Mouse (Mus musculus): ENCODE measurements around the gene Rasgrp1. TPM values are rescaled to one million over a fixed set of nuclear protein-coding genes. Genes with fewer than 3 reads are reported as not detected.

Gene Rasgrp1
- polyA plus RNA-seq, 1 experiment from 2014 or later = 0.55 TPM

GRCm38 (mm10) chr2:117321231-117321630 lies 21.6 kb downstream of the Rasgrp1 start:
- Histone ChIP-seq H3K4me3 (no peak overlapping the region), H3K9me3 (peaks cover 5% of the 10 kb centered on the region; the same call in 1 of the 2 replicates), H3K27me3 (replicated peaks; ENCODE audit: low read depth, poor library complexity, severe bottlenecking) (no peaks in the 10 kb centered on the region), H3K4me1 (no peaks in the 10 kb centered on the region), H3K27ac (replicated peaks) (no peak overlapping the region), H3K36me3 (replicated peaks) (no peaks in the 10 kb centered on the region)
- 81% methylated on average over 3 of the region's 3 CpGs for WGBS
- DNase-seq (ENCODE audit: low spot score) = no peak

- H3K27me3 ChIP-seq (replicated peaks; ENCODE audit: low read depth, poor library complexity, severe bottlenecking) = no peaks in the 10 kb centered on the region
- peaks cover 7% of the 10 kb centered on the region; the same call in 1 of the 2 replicates for H3K9me3 ChIP-seq
- WGBS = 84% methylated on average over 3 of the region's 3 CpGs
- H3K4me3 ChIP-seq = no peak overlapping the region
- no peaks in the 10 kb centered on the region for H3K4me1 ChIP-seq
- H3K27ac ChIP-seq (replicated peaks) = no peak overlapping the region
- no peaks in the 10 kb centered on the region for H3K36me3 ChIP-seq (replicated peaks)
- DNase-seq (ENCODE audit: low spot score) = no peak
These were observed 23.8 kb downstream of the Rasgrp1 start for GRCm38 (mm10) chr2:117318991-117319390.

GRCm38 (mm10) chr2:117313586-117314235 lies 29.1 kb downstream of the Rasgrp1 start:
- 93% methylated on average over 5 of the region's 5 CpGs for WGBS
- no peaks in the 10 kb centered on the region for H3K27me3 ChIP-seq (replicated peaks; ENCODE audit: low read depth, poor library complexity, severe bottlenecking)
- no peak for DNase-seq (ENCODE audit: low spot score)

GRCm38 (mm10) chr2:117312441-117312895 lies 30.3 kb downstream of the Rasgrp1 start:
- Histone ChIP-seq H3K9me3 (peaks cover 7% of the 10 kb centered on the region; the same call in 1 of the 2 replicates), H3K36me3 (replicated peaks) (no peaks in the 10 kb centered on the region), H3K27me3 (replicated peaks; ENCODE audit: low read depth, poor library complexity, severe bottlenecking) (no peaks in the 10 kb centered on the region), H3K4me1 (no peaks in the 10 kb centered on the region; the same call in 1 of the 2 replicates), H3K27ac (replicated peaks) (no peak overlapping the region), H3K4me3 (no peak overlapping the region)
- no peak for DNase-seq (ENCODE audit: low spot score)
- 78% methylated on average over 7 of the region's 7 CpGs for WGBS

More at GRCm38 (mm10) chr2:117313586-117314235, 29.1 kb downstream of the Rasgrp1 start:
- Histone ChIP-seq H3K9me3 (peaks cover 7% of the 10 kb centered on the region; the same call in 1 of the 2 replicates), H3K4me3 (no peak overlapping the region), H3K27ac (replicated peaks) (no peak overlapping the region), H3K36me3 (replicated peaks) (no peaks in the 10 kb centered on the region), H3K4me1 (no peaks in the 10 kb centered on the region; the same call in 1 of the 2 replicates)

GRCm38 (mm10) chr2:117312030-117312429 lies 30.8 kb downstream of the Rasgrp1 start:
- H3K4me3 ChIP-seq = no peak overlapping the region
- no peaks in the 10 kb centered on the region for H3K27me3 ChIP-seq (replicated peaks; ENCODE audit: low read depth, poor library complexity, severe bottlenecking)
- H3K9me3 ChIP-seq = peaks cover 7% of the 10 kb centered on the region; the same call in 1 of the 2 replicates
- H3K27ac ChIP-seq (replicated peaks) = no peak overlapping the region
- no peaks in the 10 kb centered on the region for H3K36me3 ChIP-seq (replicated peaks)
- no peak for DNase-seq (ENCODE audit: low spot score)
- no peaks in the 10 kb centered on the region; the same call in 1 of the 2 replicates for H3K4me1 ChIP-seq
- WGBS = 71% methylated on average over 2 of the region's 2 CpGs

- H3K4me3 ChIP-seq = no peak overlapping the region
- no peaks in the 10 kb centered on the region for H3K27me3 ChIP-seq (replicated peaks; ENCODE audit: low read depth, poor library complexity, severe bottlenecking)
- DNase-seq (ENCODE audit: low spot score) = no peak
- peaks cover 2% of the 10 kb centered on the region; the same call in 1 of the 2 replicates for H3K9me3 ChIP-seq
- H3K36me3 ChIP-seq (replicated peaks) = no peaks in the 10 kb centered on the region
- H3K27ac ChIP-seq (replicated peaks) = no peak overlapping the region
- WGBS = 71% methylated on average over 1 of the region's 1 CpGs
- H3K4me1 ChIP-seq = no peaks in the 10 kb centered on the region; the same call in 1 of the 2 replicates
These were observed 31.5 kb downstream of the Rasgrp1 start for GRCm38 (mm10) chr2:117311349-117311748.

- no peaks in the 10 kb centered on the region for H3K9me3 ChIP-seq
- WGBS = 84% methylated on average over 2 of the region's 2 CpGs
These were observed 33.8 kb downstream of the Rasgrp1 start for GRCm38 (mm10) chr2:117309046-117309445.

GRCm38 (mm10) chr2:117307959-117308358 lies 34.8 kb downstream of the Rasgrp1 start:
- no peak overlapping the region for H3K27ac ChIP-seq (replicated peaks)
- no peaks in the 10 kb centered on the region for H3K27me3 ChIP-seq (replicated peaks; ENCODE audit: low read depth, poor library complexity, severe bottlenecking)
- no peak overlapping the region for H3K4me3 ChIP-seq
- no peaks in the 10 kb centered on the region for H3K36me3 ChIP-seq (replicated peaks)
- 89% methylated on average over 3 of the region's 3 CpGs for WGBS
- peaks cover 7% of the 10 kb centered on the region for H3K4me1 ChIP-seq
- no peak for DNase-seq (ENCODE audit: low spot score)
- no peaks in the 10 kb centered on the region for H3K9me3 ChIP-seq

More at GRCm38 (mm10) chr2:117309046-117309445, 33.8 kb downstream of the Rasgrp1 start:
- no peak for DNase-seq (ENCODE audit: low spot score)
- Histone ChIP-seq H3K4me1 (peaks cover 6% of the 10 kb centered on the region), H3K27me3 (replicated peaks; ENCODE audit: low read depth, poor library complexity, severe bottlenecking) (no peaks in the 10 kb centered on the region), H3K36me3 (replicated peaks) (no peaks in the 10 kb centered on the region), H3K27ac (replicated peaks) (no peak overlapping the region), H3K4me3 (no peak overlapping the region)

- H3K4me3 ChIP-seq = no peak overlapping the region
- H3K27me3 ChIP-seq (replicated peaks; ENCODE audit: low read depth, poor library complexity, severe bottlenecking) = no peaks in the 10 kb centered on the region
- no peak overlapping the region for H3K27ac ChIP-seq (replicated peaks)
- WGBS = 94% methylated on average over 5 of the region's 5 CpGs
- no peaks in the 10 kb centered on the region for H3K36me3 ChIP-seq (replicated peaks)
- peaks cover 7% of the 10 kb centered on the region for H3K4me1 ChIP-seq
- no peak for DNase-seq (ENCODE audit: low spot score)
- no peaks in the 10 kb centered on the region for H3K9me3 ChIP-seq
These were observed 37.9 kb downstream of the Rasgrp1 start for GRCm38 (mm10) chr2:117304941-117305340.

GRCm38 (mm10) chr2:117303391-117304350 lies 39.1 kb downstream of the Rasgrp1 start:
- no peak overlapping the region for H3K27ac ChIP-seq (replicated peaks)
- 91% methylated on average over 12 of the region's 12 CpGs for WGBS
- H3K4me3 ChIP-seq = no peak overlapping the region
- no peaks in the 10 kb centered on the region for H3K36me3 ChIP-seq (replicated peaks)
- no peaks in the 10 kb centered on the region for H3K27me3 ChIP-seq (replicated peaks; ENCODE audit: low read depth, poor library complexity, severe bottlenecking)
- DNase-seq (ENCODE audit: low spot score) = no peak
- peaks cover 7% of the 10 kb centered on the region for H3K4me1 ChIP-seq
- no peaks in the 10 kb centered on the region for H3K9me3 ChIP-seq

GRCm38 (mm10) chr2:117299596-117300448 lies 43.0 kb downstream of the Rasgrp1 start:
- no peak for DNase-seq (ENCODE audit: low spot score)
- 88% methylated on average over 16 of the region's 16 CpGs for WGBS
- Histone ChIP-seq H3K36me3 (replicated peaks) (no peaks in the 10 kb centered on the region), H3K9me3 (no peaks in the 10 kb centered on the region), H3K4me1 (peaks cover 7% of the 10 kb centered on the region), H3K27me3 (replicated peaks; ENCODE audit: low read depth, poor library complexity, severe bottlenecking) (no peaks in the 10 kb centered on the region), H3K4me3 (no peak overlapping the region), H3K27ac (replicated peaks) (peak overlapping the region; percentile 10; the same call in 1 of the 2 replicates)

GRCm38 (mm10) chr2:117288291-117288690 lies 54.5 kb downstream of the Rasgrp1 start:
- H3K36me3 ChIP-seq (replicated peaks) = no peaks in the 10 kb centered on the region
- no peaks in the 10 kb centered on the region for H3K9me3 ChIP-seq
- no peaks in the 10 kb centered on the region for H3K4me1 ChIP-seq
- H3K27me3 ChIP-seq (replicated peaks; ENCODE audit: low read depth, poor library complexity, severe bottlenecking) = no peaks in the 10 kb centered on the region
- no peak overlapping the region for H3K27ac ChIP-seq (replicated peaks)
- 90% methylated on average over 7 of the region's 7 CpGs for WGBS
- no peak overlapping the region for H3K4me3 ChIP-seq
- DNase-seq (ENCODE audit: low spot score) = no peak
